21 mouse cellular contexts compared by ENCODE assay signal in the genomic region with DNA sequence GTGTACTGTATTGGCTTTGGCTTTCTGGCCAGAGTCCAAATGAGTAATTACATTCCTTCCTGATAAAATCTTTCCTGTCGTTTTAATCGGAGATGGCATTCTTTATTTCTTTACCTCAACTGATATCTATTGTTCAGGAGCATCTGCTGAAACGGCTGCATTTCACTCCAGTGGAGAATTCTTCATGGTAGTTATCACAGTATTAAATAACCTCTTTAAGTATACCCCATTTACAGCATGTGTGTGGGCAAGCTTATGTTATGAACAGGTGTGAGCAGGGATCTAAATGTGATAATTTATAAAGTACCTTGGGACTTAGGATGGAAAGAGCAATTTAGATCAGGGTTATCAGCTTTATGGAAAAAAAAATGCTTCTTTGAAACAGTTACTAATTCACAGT.
"Had no signal": no experiment of that assay in that cellular context is flagged by ENCODE, and none has a peak within 500 bp of the region (broad histone marks: within the 10 kb centered on the region; RNA-seq: fewer than 3 reads in every experiment).

No protein-coding gene starts in this region.

- H3K9me3 ChIP-seq: intestine, embryonic 15.5 days; kidney, embryonic 15.5 days; limb, embryonic 12.5 days; liver, embryonic 12.5 days; liver, embryonic 15.5 days; lung, embryonic 15.5 days; midbrain, embryonic 12.5 days; neural tube, embryonic 12.5 days; neural tube, embryonic 15.5 days had no signal

- H3K4me1 ChIP-seq: kidney, embryonic 15.5 days; limb, embryonic 12.5 days; liver, embryonic 12.5 days; liver, embryonic 15.5 days; lung, embryonic 15.5 days; neural tube, embryonic 12.5 days; neural tube, embryonic 15.5 days had no signal

- H3K4me3 ChIP-seq: intestine, embryonic 15.5 days; kidney, embryonic 15.5 days; left cerebral cortex, adult 2 months; limb, embryonic 12.5 days; liver, embryonic 12.5 days; liver, embryonic 15.5 days; lung, embryonic 15.5 days; midbrain, embryonic 12.5 days; neural tube, embryonic 12.5 days; neural tube, embryonic 15.5 days had no signal

- ATAC-seq: intestine, embryonic 15.5 days; liver, embryonic 12.5 days had no signal

- DNase-seq: kidney, adult 11 months; kidney, adult 8-10 months; kidney, postnatal 10 days; kidney, postnatal 4 days; layer of hippocampus, postnatal 36 days; liver; lung, adult 18-20 months; lung, postnatal 10 days; lung, postnatal 36 days; thymus, adult 18-20 months; thymus, postnatal 36 days had no signal

- H3K36me3 ChIP-seq: intestine, embryonic 15.5 days; kidney, embryonic 15.5 days; limb, embryonic 12.5 days; liver, embryonic 12.5 days; liver, embryonic 15.5 days; lung, embryonic 15.5 days; midbrain, embryonic 12.5 days; neural tube, embryonic 12.5 days; neural tube, embryonic 15.5 days had no signal

- H3K4me2 ChIP-seq: intestine, embryonic 15.5 days; kidney, embryonic 15.5 days; limb, embryonic 12.5 days; liver, embryonic 12.5 days; liver, embryonic 15.5 days; lung, embryonic 15.5 days; midbrain, embryonic 12.5 days; neural tube, embryonic 12.5 days; neural tube, embryonic 15.5 days had no signal

- H3K9ac ChIP-seq: intestine, embryonic 15.5 days; kidney, embryonic 15.5 days; limb, embryonic 12.5 days; liver, embryonic 12.5 days; liver, embryonic 15.5 days; lung, embryonic 15.5 days; midbrain, embryonic 12.5 days; neural tube, embryonic 12.5 days; neural tube, embryonic 15.5 days had no signal

- H3K27ac ChIP-seq: intestine, embryonic 15.5 days; kidney, embryonic 15.5 days; left cerebral cortex, adult 2 months; limb, embryonic 12.5 days; liver, embryonic 12.5 days; liver, embryonic 15.5 days; lung, embryonic 15.5 days; midbrain, embryonic 12.5 days; neural tube, embryonic 12.5 days; neural tube, embryonic 15.5 days had no signal

- H3K27me3 ChIP-seq: intestine, embryonic 15.5 days; kidney, embryonic 15.5 days; limb, embryonic 12.5 days; liver, embryonic 12.5 days; liver, embryonic 15.5 days; lung, embryonic 15.5 days; midbrain, embryonic 12.5 days; neural tube, embryonic 12.5 days; neural tube, embryonic 15.5 days had no signal
